Mouse (Mus musculus): Measurements from ENCODE around the gene Tgif2lx2.
"Not testable (repeated sequence)": the region's sequence is repeated elsewhere in the genome, so short reads cannot be mapped to it uniquely, and the experiment has no call there.

GRCm38 (mm10) chrX:118426927-118427326 is at the start of gene Tgif2lx2:
- not testable (repeated sequence) for TF ChIP-seq CTCF, EP300 (IDR thresholded peaks at IDR 0.05)
